Mouse (Mus musculus): ENCODE data around the gene Fbxl2.

Fbxl2 gene

DNA sequence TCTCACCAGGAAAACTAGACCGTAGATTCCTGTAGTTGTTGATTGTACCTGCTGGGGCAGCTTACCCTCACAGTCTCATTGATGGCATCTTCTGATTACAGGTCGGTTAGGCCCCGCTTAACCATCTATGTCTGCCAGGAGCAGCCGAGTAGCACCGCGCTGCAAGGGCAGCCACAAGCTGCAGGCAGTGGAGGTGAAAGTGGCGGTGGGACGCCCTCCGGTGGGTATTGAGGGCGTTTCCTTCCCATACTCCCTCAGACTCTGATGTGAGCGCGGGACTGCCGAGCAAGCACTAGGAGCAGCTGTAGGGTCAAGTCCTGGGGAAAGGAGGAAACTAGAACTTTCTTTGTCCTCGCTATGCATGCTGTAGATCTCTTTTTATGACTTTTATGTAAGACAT, 76.0 kb downstream of the Fbxl2 start:
- DNase-seq = no peak

DNA sequence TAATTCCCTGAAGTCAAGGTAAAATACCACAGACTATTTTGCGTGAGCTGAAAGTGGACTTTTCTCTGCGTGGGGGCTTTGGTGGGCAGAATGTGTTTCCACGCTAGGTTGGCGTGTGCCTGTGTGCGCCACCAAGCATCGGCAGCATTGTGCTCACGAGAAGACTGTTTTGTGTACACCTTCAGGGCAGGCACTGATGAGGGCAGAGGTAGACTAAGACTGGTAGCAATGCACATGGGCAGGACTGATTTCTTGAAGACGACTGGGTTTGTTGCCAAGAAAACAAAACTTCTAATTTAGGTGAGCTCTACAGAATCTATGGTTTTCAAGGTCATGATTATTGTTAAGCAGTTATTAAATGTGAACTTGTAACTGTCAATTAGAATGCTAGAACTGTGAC, 76.6 kb downstream of the Fbxl2 start:
- no peak for DNase-seq

DNA sequence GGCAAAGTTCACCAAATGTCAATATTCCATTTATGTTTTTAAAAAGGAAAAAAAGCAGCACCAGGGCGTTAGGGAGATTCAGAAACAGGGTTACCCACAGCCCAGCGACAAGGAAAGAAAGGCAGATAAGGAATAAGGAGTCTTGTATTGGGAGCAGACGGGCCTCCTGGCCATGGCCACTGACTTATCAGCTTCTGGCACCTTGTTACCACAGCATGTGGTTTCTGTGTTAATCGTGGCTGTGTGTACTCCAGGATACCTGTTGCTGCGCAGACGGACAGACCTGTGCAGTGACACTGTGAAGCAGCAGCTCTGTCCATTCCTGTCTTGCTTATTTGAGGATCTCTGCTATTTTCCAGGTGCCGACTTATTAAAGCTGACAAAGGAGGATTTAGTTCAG, 77.0 kb downstream of the Fbxl2 start:
- no peak for DNase-seq

DNA sequence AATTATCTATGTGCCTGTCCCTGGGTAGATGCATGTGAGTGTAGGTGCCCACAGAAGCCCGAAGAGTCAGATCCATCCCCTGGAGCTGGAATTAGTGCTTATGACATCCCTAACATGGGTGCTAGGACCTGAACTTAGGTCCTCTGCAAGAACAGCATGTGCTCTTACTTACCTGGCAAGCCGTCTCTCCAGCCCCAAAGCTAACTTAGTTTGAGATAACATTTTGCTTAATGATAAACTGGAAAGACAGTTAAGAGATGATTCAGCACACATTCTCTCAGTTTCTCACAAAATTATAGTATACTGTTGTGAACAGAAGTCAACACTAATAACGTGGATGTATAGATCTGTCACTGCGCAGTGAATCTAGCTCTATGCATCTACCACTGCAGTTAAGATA, 79.2 kb downstream of the Fbxl2 start:
- no peak for DNase-seq

DNA sequence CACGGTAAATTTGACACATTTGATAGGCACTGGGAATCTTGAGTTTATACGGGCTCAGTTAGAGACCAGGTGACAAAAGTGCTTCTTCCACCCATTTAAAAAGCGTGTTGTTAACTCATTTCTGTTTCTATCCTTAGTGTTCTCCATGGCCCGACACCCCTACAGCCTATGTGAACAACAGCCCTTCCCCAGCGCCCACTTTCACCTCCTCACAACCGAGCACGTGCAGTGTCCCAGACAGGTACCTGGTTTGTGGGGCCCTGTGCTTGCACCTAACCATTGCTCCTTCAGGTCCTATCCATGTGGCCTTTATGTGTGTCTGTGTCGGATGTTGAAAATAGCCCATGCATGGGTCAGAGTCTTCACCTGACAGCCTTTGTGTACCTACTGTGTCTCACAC, 81.6 kb downstream of the Fbxl2 start:
- no peak for DNase-seq

DNA sequence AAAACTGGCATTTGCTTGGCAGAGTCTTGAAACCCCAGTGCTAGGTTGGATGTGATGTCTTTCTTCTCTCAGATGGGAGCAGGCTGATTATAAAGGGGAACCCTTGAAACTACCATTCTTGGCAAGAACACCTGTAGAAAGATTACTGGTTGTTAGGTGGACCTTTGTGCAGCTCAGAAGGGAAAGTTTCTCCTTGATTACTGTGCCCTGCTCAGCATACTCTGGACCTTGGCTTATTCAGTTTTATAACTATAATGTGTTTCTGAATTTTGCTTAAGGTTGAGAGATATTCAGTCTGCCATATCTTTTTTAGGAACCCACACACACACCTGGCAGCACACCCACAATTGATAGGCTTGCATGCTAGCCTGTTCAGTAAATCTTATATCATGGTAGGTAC, 82.3 kb downstream of the Fbxl2 start:
- no peak for DNase-seq

DNA sequence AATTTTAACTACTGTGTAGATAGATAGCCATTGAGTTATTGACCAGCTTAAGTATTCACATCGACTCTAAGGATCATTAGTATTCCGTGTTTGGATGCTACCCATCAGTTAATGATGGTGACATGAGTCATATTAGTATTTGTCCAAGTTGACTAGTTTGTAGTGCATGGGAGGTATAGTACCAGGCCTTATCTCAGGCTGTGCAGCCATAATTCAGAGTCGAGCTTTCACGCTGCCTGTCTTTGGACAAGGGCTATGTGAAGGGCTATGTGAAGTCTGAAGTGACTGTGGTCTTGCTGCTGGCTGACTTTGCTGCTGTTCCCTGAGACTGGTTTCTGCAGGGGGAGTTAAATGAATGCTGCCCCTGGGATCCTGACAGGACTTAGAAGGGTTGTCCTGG, 88.2 kb downstream of the Fbxl2 start:
- DNase-seq = no peak

DNA sequence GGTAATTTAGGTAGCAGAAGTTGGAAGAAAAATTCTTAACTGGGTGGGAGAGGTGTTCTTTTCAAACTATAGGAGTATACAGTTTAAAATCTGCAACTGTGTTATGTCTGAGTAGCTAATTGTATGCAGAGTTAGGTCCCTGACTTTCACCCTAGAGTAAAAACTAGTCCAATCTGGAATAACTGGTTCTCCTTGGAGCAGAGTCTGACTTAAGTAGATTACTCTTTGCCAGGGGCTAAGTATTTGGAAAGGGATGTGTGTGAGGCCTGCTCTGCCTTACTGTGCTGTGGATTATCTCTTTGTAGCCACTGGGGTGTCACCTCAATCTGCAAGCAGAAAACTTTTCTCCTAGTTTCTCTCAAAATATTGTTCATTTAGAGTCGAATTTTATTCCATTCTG, 98.8 kb downstream of the Fbxl2 start:
- DNase-seq = peak in 1 of 2 experiments; percentile 22

DNA sequence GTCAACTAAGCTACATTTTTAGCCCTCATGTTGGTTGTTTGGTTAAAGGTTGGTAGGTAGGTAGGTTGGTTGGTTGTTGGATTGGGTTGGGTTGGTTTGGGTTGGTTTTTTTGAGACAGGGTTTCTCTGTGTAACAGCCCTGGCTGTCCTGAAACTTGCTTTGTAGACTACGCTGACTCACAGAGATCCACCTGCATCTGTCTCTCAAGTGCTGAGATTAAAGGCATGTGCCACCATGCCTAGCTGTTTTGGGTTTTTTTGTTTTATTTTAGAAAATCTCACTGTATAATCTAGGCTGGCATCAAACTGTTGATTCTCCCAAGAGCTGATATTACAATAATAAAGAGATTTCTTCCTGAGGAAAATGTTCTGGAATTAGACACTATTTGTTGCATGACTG, 102.6 kb downstream of the Fbxl2 start:
- DNase-seq = no peak

DNA sequence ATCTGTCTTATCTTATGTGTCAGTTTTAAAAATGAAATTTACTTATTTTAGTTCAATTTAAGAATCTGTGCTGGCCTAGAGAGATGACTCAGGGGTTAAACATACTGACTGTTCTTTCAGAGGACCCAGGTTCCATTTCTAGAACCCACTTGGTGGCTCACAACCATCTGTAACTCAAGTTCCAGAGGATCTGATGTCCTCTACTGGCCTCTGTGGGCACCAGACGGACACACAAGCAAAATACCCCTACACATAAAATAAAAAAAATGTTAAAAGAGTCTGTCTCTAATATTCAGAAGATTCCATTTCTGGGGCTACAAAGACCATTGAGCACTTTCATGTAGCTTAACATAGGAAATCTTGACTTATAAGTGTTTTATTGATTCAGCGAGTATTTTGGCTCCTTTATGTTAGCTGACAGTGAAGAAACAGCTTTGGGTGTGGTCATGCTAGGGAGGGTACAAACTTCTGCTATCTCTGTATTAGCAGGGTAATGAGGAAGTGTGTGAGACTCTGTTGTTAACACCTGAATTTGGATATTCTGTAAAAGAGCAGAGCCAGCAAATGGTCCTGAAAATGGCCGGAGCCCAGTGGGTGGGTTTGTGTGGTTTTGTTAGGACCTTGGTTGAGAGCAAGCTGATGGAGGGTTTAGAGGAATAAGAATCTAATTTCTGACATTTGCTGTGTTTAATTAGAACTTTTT, 104.7 kb downstream of the Fbxl2 start:
- DNase-seq = no peak

DNA sequence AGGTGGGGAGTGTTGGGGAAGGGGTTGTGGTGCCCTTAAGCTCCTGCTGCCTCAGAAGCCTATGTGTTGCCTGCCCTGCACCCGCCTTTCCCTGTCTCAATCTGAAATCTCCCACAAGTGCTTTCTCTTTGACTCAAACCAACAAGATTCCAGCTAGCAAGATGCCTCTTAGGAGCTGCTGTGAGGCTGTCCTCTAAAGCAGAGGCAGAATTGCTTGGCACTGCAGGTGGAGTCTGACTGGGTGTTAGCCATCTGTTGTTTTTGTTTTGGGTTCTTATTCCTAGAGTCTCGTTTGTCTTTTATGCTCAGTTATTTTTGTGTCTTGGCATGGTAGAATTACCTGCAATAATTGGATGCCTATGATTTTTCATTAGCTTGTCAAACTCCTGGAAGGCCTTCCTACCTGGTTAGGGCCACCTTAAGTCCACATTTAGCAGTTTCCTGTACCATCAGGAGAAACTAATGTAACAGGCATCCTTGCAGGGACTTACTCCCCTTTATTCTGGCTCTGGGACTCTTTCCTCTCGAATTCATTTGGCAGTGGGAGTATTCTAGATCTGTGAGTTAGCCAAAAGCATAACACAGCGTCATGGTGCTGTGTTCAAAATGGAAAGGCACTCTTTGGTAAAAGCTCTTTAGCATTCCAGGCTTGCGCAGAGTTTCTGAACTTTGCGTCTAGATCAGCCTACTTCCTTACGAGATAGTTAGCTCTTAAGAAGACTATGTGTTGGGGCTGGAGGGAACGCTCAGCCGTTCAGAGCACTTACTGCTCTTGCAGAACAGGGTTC, 106.7 kb downstream of the Fbxl2 start:
- no peak for DNase-seq

DNA sequence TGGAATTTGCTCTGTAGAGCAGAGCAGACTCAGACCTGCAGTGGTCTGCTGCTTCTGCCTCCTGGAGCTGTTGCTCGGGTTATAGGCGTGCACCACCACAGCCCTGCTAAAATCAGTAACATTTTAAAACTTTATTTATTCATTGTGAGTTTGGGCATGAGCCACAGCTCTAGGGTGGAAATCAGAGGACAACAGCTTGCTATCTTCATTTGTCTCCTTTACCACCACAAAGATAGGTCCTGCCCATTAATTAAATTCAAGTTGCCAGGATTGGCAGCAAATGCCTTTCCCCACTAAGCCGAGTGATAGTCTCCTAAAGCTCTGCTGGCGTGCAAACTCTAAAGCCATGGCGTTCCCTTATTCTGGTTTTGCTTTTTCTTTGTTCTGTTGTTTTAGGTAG, 110.4 kb downstream of the Fbxl2 start:
- no peak for DNase-seq

DNA sequence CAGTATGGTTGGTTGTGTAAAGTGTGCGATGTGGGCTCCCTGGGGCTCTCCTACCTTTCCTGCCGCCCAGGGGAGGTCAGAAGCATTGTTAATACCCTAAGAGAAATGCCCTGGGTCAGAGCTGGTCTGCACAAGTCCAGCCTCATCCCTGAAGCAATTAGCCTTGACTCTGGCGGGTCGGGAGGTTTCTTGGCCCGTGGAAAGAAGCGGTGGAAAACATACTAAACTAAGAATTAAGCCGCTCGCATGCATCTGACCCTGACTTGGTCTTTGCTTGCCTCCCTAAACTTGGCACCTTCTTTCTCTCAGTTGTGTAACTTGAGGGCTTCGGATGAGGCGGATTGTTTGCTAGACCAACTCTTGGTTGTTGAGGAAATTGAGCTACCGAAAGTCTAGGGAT, 113.5 kb downstream of the Fbxl2 start:
- no peak for DNase-seq

DNA sequence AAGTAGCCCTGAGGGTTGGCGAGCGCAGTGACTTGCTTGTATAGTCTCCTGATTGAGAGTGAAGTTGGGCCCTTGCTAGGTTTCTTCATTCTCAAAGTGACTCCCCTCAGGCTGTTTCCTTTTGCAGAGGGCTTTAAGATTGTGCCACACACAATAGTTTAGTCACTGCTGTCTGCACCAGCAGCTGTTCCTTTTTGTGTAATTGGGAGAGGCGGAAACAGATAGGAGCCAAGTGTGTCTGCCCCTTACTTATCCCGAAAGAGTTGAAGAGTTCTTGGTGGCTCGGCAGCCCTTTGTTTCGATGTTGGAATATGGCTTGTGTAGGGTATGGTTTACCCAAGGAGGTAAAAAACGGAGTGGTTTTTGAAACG, 113.9 kb downstream of the Fbxl2 start:
- peak in 1 of 2 experiments; percentile 22 for DNase-seq

DNA sequence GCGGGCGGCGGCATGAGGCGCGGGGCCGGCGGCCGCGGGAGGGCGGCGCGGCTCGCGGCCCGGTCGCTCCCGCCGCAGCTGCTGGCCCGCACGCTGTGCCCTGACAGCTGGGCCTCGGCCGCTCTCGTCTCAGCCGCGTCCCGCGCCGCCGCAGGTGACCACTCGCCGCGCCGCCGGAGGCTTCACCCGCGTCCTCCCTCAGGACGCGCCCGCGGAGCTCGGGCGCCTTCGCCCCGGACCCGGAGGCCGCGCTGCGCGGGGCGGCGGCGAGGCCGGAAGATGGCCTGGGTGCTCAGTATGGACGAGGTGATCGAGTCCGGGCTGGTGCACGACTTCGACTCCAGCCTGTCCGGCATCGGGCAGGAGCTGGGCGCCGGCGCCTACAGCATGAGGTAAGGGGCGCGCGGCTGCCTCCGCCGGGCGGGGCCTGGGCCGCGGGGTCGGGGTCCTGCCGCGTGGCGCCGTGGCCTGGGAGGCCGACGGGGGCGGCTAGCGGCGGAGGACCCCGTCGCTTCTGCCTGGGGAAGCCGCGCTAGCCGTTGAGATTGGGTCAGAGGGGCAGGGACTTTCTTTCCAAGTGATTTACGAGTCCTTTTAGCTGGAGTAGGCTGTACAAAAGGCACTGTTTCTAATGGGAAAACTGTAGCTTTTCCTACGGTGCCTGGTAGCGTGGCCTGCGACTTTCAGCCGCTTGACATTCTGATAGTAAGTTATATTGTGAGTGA, 114.5 kb downstream of the Fbxl2 start:
- DNase-seq = peak; percentile 18 to 19

DNA sequence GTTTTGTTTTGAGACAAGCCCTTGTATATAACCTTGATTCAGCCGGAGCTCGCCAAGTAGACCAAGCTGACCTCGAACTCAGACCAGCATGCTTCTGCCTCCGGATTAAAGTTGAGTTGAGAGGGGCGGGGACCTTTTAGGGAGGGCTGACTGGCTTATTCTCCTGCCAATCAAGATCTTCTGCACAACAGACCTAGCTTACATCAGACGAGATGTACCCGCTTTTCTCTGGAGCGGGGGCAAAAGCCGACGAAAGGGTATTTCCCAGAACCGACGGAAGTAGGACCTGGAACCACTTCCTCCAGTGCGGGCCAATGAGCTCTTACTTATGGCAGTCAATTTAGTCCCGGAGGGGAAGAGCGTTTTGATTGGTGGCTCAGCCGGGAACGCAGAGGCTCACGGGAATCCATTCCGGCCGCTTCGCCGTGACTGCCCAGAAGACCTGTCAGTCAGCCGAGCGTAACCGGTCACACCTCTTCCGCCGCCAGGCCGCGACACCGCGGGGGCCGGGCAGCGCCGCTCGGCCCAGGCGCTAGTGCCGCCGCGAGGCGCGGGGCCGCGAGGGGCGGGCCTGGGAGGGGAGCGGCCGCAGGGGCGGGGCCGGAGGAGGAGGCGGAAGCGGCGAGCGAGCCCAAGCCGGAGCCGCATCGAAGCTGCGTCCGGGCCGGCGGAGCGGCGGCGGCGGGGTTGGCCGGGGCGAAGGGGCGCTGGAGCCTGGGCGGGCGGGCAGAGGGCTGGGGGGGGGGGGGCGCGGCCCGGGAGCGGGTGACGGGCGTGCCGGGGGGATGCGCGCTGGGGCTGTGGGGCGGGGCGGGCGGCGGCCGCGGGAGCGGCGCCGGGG, 115.2 kb downstream of the Fbxl2 start, which contains the start of gene Ubp1:
TSS of gene Ubp1 (plus strand) at position 401 of the 841 bp plus-strand sequence.
- DNase-seq = peak; percentile 98 to 99

DNA sequence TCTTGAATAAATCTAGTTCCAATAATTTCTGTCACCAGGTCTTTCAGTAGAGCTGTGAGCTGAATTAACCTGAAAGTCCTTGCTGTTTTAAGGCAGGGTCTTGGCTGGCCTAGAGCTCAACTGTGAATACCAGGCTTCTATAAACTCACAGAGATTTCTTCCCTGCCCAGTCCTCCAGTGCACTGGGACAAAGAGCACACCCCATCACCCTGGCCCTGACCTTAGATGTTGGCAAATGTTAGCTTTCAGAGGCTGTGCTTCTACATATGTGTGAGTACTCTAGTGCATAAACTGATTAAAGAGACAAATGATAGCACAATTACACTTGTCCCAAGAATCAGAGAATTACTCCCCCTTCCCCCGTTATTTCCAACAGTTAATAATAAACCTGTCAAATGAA, 116.3 kb downstream of the Fbxl2 start:
- no peak for DNase-seq

DNA sequence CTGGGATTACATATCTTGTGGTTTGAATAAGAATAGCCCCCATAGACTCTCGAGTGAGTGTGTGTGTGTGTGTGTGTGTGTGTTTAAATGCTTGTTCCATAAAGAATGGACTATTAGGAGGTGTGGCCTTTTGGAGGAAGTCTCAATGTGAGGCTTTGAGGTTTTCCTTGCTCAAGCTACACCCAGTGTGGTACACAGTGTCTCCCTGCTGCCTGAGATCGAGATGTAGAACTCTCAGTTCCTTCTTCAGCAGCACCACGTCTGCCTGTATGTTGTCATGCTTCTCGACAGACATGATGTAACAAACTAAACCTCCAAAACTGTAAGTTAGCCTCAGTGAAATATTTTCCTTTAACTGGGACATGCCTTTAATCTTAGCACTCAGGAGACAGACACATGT, 117.4 kb downstream of the Fbxl2 start:
- no peak for DNase-seq

DNA sequence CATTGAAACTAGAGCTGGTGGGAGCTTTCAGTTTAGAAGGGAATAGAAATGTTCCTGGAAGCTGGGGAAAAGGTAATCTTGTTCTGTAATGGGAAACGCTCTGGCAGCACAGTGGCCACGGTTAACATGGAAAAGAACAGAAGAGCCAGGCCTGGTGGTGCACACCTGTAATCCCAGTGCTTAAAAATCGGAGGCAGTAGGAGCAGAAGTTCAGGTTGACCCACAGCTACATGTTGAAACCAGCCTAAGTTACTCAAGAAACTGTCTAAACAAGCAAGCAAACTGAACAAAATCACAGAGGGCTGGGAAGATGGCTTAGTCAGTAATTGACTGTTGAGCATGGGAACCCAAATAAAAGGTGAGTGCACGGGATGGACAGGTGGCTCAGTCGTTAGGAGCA, 121.1 kb downstream of the Fbxl2 start:
- no peak for DNase-seq

DNA sequence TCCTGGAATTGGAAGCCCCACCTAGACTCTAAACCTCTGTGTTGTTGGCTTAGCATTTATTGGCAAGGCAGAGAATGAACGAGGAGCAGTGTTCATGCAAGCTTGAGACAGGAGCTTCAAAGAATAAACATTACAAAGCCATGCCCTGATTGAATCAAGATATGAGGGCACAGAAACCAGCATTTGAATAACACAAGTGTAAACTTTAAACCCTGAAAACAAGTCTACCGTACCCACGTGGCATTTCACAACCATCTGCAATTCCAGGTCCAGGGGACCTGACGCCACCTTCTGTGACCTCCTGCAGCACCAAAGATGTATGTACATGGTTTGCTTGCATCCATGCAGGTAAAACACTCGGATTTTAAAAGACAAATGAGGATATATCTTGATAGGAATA, 123.3 kb downstream of the Fbxl2 start:
- DNase-seq = no peak

DNA sequence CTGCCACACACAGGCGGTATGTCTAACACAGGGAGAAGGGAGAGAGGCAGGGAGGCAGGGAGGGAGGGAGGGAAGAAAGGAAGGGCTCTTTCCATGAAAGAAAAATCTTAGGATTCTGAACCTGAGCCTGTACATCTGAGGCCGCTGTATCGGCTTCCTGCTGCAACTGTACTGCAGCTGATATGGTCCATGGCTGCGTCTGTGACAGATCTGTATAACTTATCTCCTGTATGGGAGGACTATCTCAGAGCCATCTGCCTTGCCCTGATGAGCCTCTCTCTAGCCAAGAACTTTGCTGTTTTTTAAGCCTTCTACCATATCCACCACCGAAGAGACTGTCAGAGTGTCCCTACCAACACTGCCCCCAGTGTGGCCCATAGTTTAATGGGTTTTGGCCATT, 130.2 kb downstream of the Fbxl2 start:
- no peak for DNase-seq
